Comparison of ENCODE assay signal across 8 mouse cellular contexts in the genomic region with DNA sequence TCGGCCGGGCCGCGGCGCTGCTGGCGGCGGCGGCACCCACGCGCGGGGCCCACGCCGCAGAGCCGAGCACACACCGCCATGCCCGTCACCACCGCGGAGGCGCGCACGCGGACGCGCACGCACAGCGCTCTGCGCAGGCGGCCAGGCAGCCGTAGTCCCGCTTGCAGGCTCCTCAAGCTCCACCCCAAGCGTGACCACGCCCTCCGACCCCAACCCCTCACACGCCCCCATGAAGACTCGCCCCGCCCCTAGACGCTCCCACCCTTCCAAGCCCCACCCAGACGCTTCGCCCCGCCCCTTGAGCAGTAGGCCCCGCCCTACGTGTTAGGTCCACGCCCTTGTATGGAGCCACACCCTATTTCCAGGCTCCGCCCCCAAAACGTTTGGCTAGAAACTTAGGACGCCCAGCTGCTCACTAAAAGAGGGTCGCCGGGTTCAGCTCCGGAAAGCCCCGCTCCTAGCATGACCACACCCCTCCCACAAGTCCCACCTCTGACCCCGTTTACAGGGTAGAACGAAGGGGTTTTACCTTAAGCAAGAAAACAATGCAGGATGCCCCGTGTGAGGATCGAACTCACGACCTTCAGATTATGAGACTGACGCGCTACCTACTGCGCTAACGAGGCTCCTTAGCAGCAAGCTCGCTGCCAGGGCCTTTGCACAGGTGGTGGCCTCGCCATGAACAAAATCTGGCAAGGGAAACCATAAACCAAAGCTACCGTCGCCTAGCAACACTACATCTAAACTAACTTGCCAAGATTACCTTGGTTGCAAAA. TPM values are rescaled to one million over a fixed set of nuclear protein-coding genes. Genes with fewer than 3 reads are reported as not detected.
A peak's percentile ranks its signal among the peaks of the same experiment; 100 is the strongest.
DNase-seq lines count a peak whose midpoint lies in the region; ATAC-seq and TF ChIP-seq lines count a peak whose summit lies in the region.

A gene (minus strand): TSS at position 131 of the 776 bp plus-strand sequence.

- peak; percentile 89 for DNase-seq in MN1 (ENCODE audit: low spot score)
- peak; percentile 97 for DNase-seq in cerebellum, adult 9-10 months
- DNase-seq in hindbrain, embryonic 10.5 days (ENCODE audit: low spot score), result peak; percentile 97
- DNase-seq in layer of hippocampus, adult 9-11 months, result peak; percentile 94
- peak; percentile 96 for DNase-seq in lung, postnatal 0 days (ENCODE audit: low spot score)
- peak; percentile 90 for DNase-seq in ovary, postnatal 14 days (ENCODE audit: low spot score)
- DNase-seq in thymus, postnatal 14 days, result peak; percentile 96

- peak within 1 kb of the TSS; percentile 95 for H3K4me2 ChIP-seq in lung, postnatal 0 days (replicated peaks; ENCODE audit: low read depth, low read length)

- TF ChIP-seq EP300 in lung, postnatal 0 days (IDR thresholded peaks at IDR 0.05), result no peak

- no peak for TF ChIP-seq CTCF in lung, postnatal 0 days (IDR thresholded peaks at IDR 0.05)

- peak within 1 kb of the TSS; percentile 87 for H3K4me3 ChIP-seq in hindbrain, embryonic 10.5 days
- peak within 1 kb of the TSS; percentile 82 for H3K4me3 ChIP-seq in lung, postnatal 0 days (ENCODE audit: low read depth, low read length)

- H3K9ac ChIP-seq in lung, postnatal 0 days (replicated peaks; ENCODE audit: low read depth), result peak within 1 kb of the TSS; percentile 66

- ATAC-seq in frontal cortex, adult (ENCODE audit: low TSS enrichment), result peak; percentile 78
- ATAC-seq in lung, postnatal 0 days, result peak; percentile 91

- H3K36me3 ChIP-seq in hindbrain, embryonic 10.5 days, result no peaks in the 10 kb centered on the region
- H3K36me3 ChIP-seq in lung, postnatal 0 days (ENCODE audit: insufficient read depth, low read length), result no peaks in the 10 kb centered on the region

- no peaks in the 10 kb centered on the region for H3K9me3 ChIP-seq in hindbrain, embryonic 10.5 days
- no peaks in the 10 kb centered on the region for H3K9me3 ChIP-seq in lung, postnatal 0 days (ENCODE audit: low read length)

- H3K4me1 ChIP-seq in hindbrain, embryonic 10.5 days (replicated peaks), result peaks cover 51% of the 10 kb centered on the region
- peaks cover 21% of the 10 kb centered on the region for H3K4me1 ChIP-seq in lung, postnatal 0 days (ENCODE audit: insufficient read depth, low read depth, low read length)

- peak within 1 kb of the TSS; percentile 89 for H3K27ac ChIP-seq in hindbrain, embryonic 10.5 days
- H3K27ac ChIP-seq in lung, postnatal 0 days (ENCODE audit: low read length), result peak within 1 kb of the TSS; percentile 84

- H3K27me3 ChIP-seq in hindbrain, embryonic 10.5 days (ENCODE audit: insufficient read depth, poor library complexity, severe bottlenecking), result no peaks in the 10 kb centered on the region
- H3K27me3 ChIP-seq in lung, postnatal 0 days (replicated peaks; ENCODE audit: insufficient read depth, low read length), result no peaks in the 10 kb centered on the region

- under 1% methylated on average over 63 of the region's 63 CpGs for WGBS in hindbrain, embryonic 10.5 days
- WGBS in lung, postnatal 0 days, result 2% methylated on average over 57 of the region's 63 CpGs

RNA-seq across cellular contexts. Expression of the gene that starts here (rescaled TPM):
- polyA plus RNA-seq in hindbrain, embryonic 10.5 days (2016; fragmentation: Nextera tagmentation; extraction: Ambion mirVana), result 16.7 and 18.8 TPM in 2 replicates
- polyA plus RNA-seq in lung, postnatal 0 days (2015; fragmentation: Nextera tagmentation; extraction: Ambion mirVana), result 12.1 and 13.9 TPM in 2 replicates

Comparison
In these comparisons a context has a peak if more than half of its experiments do, and no peak if none do; other contexts are left out.
1. Peak in every context shown above with its lines: DNase-seq, ATAC-seq, H3K4me3 ChIP-seq and H3K27ac ChIP-seq.